Mouse (Mus musculus): Measurements from ENCODE around the gene Camsap1.

GRCm38 (mm10) chr2:26017326-26017725 lies 34.2 kb upstream of the Camsap1 start:
- TF ChIP-seq SRF (IDR thresholded peaks at IDR 0.05; ENCODE audit: control insufficient read depth, insufficient read length, low read depth): no peak
- no peak for TF ChIP-seq MYOD1 (IDR thresholded peaks at IDR 0.05; ENCODE audit: control insufficient read depth in 1 of 3, insufficient read length in 2 of 3, low read depth in 2 of 3)
- TF ChIP-seq POLR2A (IDR thresholded peaks at IDR 0.05; ENCODE audit: insufficient read length, low read depth): no peak
